Mouse (Mus musculus) lung, embryonic 16.5 days (tissue): Measurements from ENCODE around the gene Cln5. TPM values are rescaled to one million over a fixed set of nuclear protein-coding genes. Genes with fewer than 3 reads are reported as not detected.
A peak's percentile ranks its signal among the peaks of the same experiment; 100 is the strongest.

Experiments
- ATAC-seq: fragments of 200-750 bp; cut with Nextera tagmentation; 2 replicates; pipeline ENCODE4 v1.8.0; 2017; ENCODE audit warnings: low read depth, mild to moderate bottlenecking, moderate library complexity
- H3K27ac ChIP-seq: fragments of 300-500 bp; sonication (generic); 2 replicates; pipeline ENCODE4 v1.5.1; 2014; ENCODE audit warnings: mild to moderate bottlenecking, control low read depth, low read length
- H3K27me3 ChIP-seq: fragments of 300-500 bp; sonication (generic); 2 replicates; pipeline ENCODE4 v1.6.1; 2014; ENCODE audit warnings: low read depth, low read length, mixed read lengths; ENCODE audit not compliant: control insufficient read depth, insufficient read depth
- H3K36me3 ChIP-seq: fragments of 300-500 bp; sonication (generic); 2 replicates; pipeline ENCODE4 v1.6.1; 2014; ENCODE audit warnings: low read length; ENCODE audit not compliant: control insufficient read depth, insufficient read depth
- H3K4me1 ChIP-seq: fragments of 300-500 bp; sonication (generic); replicated peaks from 2 replicates; pipeline ENCODE4 v1.6.1; 2014; ENCODE audit warnings: low read length, mixed read lengths; ENCODE audit not compliant: control insufficient read depth, insufficient read depth
- H3K4me2 ChIP-seq: fragments of 300-500 bp; sonication (generic); 2 replicates; pipeline ENCODE4 v1.6.1; 2014; ENCODE audit warnings: low read depth, low read length, control low read depth
- H3K4me3 ChIP-seq: fragments of 300-500 bp; sonication (generic); 2 replicates; pipeline ENCODE4 v1.5.1; 2014; ENCODE audit warnings: mild to moderate bottlenecking, low read length, control low read depth
- H3K9ac ChIP-seq: fragments of 300-500 bp; sonication (generic); 2 replicates; pipeline ENCODE4 v1.6.1; 2014; ENCODE audit warnings: low read length, control low read depth
- H3K9me3 ChIP-seq: fragments of 300-500 bp; sonication (generic); 2 replicates; pipeline ENCODE4 v1.6.1; 2016; ENCODE audit warnings: low read length; ENCODE audit not compliant: control insufficient read depth
- WGBS: fragments of 180-500 bp; shearing (Covaris S2); extraction: QIAGEN DNeasy Blood & Tissue Kit; methylation state at CpG from one replicate; pipeline ENCODE4 v1.1.7; 2014; 5-methylcytosine and 5-hydroxymethylcytosine counted together
- polyA plus RNA-seq: library from polyadenylated mRNA; unstranded; fragments of >200 nt; fragmentation: Nextera tagmentation; extraction: Ambion mirVana; gene quantifications from 2 replicates; pipeline ENCODE4 v1.2.1, GENCODE M21; 2015

Gene Cln5
- 30.2 and 32.5 TPM in 2 replicates for polyA plus RNA-seq

DNA sequence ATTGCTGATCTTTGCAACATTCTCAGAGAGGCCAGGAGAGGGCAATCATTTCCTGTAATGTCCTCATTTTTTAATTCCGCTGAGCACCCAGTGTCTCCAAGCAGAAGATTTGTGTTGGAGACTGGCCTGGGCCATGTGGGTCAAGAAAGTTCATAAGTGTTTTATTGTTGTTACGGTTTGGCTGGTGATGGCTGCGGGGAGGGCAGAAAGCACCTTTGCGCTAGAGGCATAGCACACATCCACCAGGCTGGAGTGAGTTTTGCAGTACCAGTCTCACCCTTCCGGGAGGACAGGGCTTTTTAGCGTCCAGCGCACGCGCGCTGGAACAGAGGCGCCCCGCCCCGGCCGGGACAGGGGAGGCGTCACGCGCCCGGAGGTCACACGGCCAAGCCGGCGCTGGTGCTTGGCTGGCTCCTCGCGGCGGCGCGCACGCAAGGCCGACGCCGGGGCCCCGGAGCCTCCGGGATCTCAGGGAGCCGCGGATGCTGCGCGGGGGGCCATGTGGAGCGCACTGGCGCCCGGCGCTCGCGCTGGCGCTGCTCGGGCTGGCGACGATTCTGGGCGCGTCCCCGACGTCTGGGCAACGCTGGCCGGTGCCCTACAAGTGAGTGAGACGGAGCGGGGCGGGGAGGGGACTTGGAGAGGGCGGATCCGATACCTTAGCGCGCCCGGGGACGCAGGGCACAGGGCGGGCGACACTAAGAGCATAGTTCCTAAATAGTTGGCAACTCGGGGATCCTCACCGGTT is at the start of gene Cln5:
Gene Cln5, plus strand, starts transcription at position 353 of the 748 bp plus-strand sequence.
- peak; percentile 97 for ATAC-seq
- peak within 1 kb of the TSS; percentile 87 for H3K27ac ChIP-seq
- H3K9me3 ChIP-seq, result no peaks in the 10 kb centered on the region
- H3K4me1 ChIP-seq, result peaks cover 7% of the 10 kb centered on the region
- peaks cover 14% of the 10 kb centered on the region for H3K36me3 ChIP-seq
- WGBS, result under 1% methylated on average over 60 of the region's 65 CpGs
- peak within 1 kb of the TSS; percentile 81 for H3K4me3 ChIP-seq
- peak within 1 kb of the TSS; percentile 94 for H3K4me2 ChIP-seq
- peak within 1 kb of the TSS; percentile 84 for H3K9ac ChIP-seq
- no peaks in the 10 kb centered on the region for H3K27me3 ChIP-seq

DNA sequence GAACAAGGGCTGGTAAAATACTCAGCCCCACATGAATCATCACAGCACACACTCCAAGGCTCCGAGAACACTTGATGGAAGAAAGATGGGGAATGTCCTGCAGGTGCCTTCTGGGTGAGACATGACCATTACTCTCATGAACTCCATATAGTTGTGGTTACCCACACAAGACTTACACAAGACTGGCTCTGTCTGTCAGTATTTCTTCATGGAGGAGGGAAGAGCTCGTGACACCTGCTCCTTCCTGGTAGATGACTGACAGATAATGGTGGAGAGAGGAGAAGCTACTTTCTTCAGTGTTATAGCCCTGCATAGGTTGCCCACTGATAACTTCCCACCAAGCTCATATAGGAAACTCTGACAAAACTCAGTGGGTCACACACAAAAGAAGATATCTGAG is 40.8 kb upstream of the Cln5 start:
- no peak overlapping the region for H3K4me2 ChIP-seq
- no peak for ATAC-seq
- H3K9me3 ChIP-seq, result no peaks in the 10 kb centered on the region
- no peaks in the 10 kb centered on the region for H3K36me3 ChIP-seq
- WGBS, result 57% methylated on average over 2 of the region's 2 CpGs
- H3K9ac ChIP-seq, result no peak overlapping the region
- no peak overlapping the region for H3K27ac ChIP-seq
- no peak overlapping the region for H3K4me3 ChIP-seq
- no peaks in the 10 kb centered on the region for H3K4me1 ChIP-seq
- no peaks in the 10 kb centered on the region for H3K27me3 ChIP-seq

DNA sequence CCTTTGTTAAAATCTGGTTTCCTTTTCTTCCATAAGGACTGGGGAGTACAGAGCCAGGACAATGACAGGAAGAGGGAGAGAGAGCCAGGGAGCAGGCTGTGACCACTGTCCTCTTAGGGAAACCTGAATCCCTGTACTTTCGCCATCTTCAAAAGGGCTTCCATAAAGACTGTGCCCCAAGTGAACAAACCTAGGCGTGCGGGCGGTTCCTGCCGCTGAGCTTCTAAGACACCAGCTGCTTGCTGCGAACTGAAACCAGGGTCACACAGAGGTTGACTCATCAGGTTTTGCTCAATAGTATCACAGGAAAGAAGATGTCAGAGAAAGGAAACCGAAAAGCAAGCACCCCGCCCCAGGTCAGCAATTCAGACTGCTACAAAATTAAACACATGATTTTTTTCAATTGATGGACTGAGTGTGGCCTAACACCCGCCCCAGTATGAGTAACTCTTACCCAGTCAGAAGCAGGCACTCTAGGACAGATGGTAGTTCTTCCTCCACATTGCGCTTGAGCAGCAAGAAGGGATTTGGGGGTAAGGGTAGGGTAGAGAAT is 36.7 kb upstream of the Cln5 start:
- Histone ChIP-seq H3K27me3 (no peaks in the 10 kb centered on the region), H3K36me3 (no peaks in the 10 kb centered on the region), H3K4me2 (peak overlapping the region; percentile 27; the same call in 1 of the 2 replicates), H3K4me3 (no peak overlapping the region), H3K9ac (no peak overlapping the region), H3K4me1 (no peaks in the 10 kb centered on the region), H3K27ac (peak overlapping the region; percentile 47), H3K9me3 (no peaks in the 10 kb centered on the region)
- peak; percentile 74 for ATAC-seq
- WGBS, result 40% methylated on average over 10 of the region's 10 CpGs

DNA sequence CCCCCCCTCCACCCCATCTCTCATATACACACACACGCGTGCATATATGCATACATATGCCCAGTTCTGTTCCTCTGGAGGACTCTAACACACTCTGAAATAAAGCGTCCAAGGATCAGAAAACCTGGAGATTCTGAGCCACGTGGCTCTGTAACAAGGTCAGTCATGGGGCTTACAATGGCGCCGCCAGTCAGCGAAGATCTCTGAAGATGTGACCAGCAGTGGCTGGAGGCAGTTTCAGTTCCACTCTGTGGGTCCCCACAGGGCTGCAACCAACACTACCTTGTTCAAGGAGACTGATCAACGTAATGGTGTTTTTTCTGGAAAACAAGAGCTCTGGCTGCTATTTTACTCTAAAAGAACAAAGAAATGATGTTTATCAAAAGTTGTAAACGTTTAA is 35.9 kb upstream of the Cln5 start:
- Histone ChIP-seq H3K36me3 (no peaks in the 10 kb centered on the region), H3K4me2 (no peak overlapping the region), H3K27me3 (no peaks in the 10 kb centered on the region), H3K4me3 (no peak overlapping the region), H3K9me3 (no peaks in the 10 kb centered on the region), H3K27ac (no peak overlapping the region), H3K9ac (no peak overlapping the region), H3K4me1 (no peaks in the 10 kb centered on the region)
- no peak for ATAC-seq
- WGBS, result 81% methylated on average over 9 of the region's 9 CpGs

DNA sequence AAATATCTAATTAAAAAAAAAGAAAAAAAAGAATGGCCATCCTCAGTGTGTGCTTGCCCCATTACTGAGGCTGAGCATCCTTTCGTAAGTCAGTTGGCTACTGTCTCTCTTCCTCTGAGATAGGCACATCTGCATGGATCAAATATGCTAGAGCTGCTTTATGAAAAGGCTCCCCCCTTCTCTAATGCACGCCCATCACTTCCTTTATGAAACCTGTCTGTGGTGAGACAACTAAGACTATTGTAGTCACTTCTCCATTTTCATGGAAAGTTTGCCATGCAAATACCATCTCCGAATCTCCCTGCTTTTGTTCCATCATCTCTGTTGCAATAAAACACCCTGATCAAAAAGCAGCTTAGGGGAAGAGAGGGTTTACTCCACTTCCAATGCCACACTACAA is 33.0 kb upstream of the Cln5 start:
- 83% methylated on average over 3 of the region's 3 CpGs for WGBS
- H3K27me3 ChIP-seq, result no peaks in the 10 kb centered on the region
- no peak for ATAC-seq
- H3K9me3 ChIP-seq, result no peaks in the 10 kb centered on the region
- H3K36me3 ChIP-seq, result no peaks in the 10 kb centered on the region
- H3K27ac ChIP-seq, result no peak overlapping the region
- no peaks in the 10 kb centered on the region for H3K4me1 ChIP-seq
- no peak overlapping the region for H3K4me3 ChIP-seq
- no peak overlapping the region for H3K9ac ChIP-seq
- H3K4me2 ChIP-seq, result no peak overlapping the region

DNA sequence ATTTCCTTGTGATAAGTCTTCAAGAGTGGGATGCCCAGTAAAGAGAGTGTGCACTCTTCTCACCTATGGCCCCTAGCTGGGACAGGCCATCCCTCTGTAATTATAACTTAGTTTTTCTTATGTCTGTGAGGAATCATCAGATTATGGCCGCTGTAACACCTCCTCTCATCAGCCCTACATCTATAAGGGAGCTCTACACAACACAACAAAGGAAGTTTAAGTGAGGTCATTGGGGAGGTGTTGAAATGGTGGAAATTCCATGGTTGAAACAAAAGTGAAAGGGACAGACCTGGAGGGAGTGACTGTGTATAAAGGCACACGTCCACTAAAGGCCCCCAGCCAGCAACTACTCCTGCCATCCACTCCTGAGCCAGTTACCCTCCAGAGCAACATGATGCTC is 23.3 kb upstream of the Cln5 start, which contains the start of gene Acod1:
Gene Acod1, plus strand, starts transcription at position 301 of the 400 bp plus-strand sequence.
- no peaks in the 10 kb centered on the region for H3K36me3 ChIP-seq
- WGBS, result 64% methylated on average over 2 of the region's 2 CpGs
- no peak within 1 kb of the TSS for H3K9ac ChIP-seq
- H3K27ac ChIP-seq, result no peak within 1 kb of the TSS
- ATAC-seq, result no peak
- H3K4me1 ChIP-seq, result no peaks in the 10 kb centered on the region
- H3K9me3 ChIP-seq, result no peaks in the 10 kb centered on the region
- no peaks in the 10 kb centered on the region for H3K27me3 ChIP-seq
- H3K4me2 ChIP-seq, result no peak within 1 kb of the TSS
- H3K4me3 ChIP-seq, result no peak within 1 kb of the TSS

DNA sequence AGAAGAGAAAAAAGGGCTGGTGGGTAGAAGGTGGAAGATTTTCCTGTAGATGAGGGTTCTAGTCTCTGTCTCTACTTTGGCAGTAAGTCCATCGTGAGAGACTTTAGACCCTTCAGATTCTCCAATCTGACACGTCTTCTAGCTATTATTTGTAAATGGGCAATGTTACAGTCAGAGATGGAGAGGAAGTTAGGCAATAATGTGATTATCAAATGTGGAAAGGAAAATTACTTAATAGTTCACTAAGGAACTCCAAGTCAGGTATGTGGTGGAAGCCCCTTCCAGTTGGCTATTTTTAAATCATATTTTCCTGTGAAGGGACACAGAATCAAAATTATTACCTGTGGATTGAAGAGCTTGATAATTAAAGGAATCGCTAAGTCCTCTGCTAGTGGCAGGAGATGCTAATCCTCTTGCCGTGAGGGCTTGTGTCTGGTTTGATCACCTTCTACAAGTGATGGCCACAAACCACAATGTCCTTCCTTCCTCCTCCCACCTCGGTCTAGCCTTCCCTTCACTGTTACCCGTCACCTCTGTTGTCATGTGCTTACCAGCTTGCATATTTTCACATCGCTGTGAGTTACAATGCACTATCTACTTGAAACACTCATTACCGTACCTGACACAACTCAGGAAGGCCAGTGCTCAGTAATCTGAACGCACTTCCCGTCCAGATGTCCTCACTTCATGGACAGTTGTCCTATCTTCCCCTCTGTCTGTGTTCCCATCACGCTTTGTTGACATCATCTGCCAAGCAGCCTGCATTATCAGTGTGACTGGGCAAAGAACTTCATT is 21.5 kb upstream of the Cln5 start:
- Histone ChIP-seq H3K27ac (no peak overlapping the region), H3K4me1 (no peaks in the 10 kb centered on the region), H3K27me3 (no peaks in the 10 kb centered on the region), H3K4me3 (no peak overlapping the region), H3K9me3 (no peaks in the 10 kb centered on the region), H3K36me3 (no peaks in the 10 kb centered on the region), H3K4me2 (no peak overlapping the region), H3K9ac (no peak overlapping the region)
- 66% methylated on average over 11 of the region's 11 CpGs for WGBS
- ATAC-seq, result no peak

DNA sequence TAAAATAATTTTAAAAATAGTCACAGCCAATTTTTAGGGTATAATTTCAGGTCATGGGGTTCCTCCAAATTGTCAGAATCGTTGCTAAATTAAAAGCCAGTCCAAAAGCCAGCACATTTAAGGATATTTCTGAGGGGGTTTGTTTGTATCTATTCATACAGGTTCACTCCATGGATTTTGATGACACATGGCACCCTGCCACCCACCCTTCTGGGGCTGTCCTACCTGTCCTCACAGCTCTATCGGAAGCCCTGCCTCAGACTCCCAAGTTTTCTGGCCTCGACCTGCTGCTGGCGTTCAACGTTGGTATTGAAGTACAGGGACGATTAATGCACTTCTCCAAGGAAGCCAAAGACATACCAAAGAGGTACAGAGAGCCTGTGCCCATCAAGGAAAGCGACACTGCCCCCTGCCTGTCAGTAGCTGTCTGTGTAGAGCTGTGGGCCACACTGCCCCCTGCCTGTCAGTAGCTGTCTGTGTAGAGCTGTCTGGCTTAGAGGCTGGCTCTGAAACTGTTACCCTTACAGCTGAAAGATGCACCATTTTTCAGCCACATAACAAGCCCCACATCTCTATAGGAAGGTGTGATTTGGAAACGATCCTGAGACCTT is 18.8 kb upstream of the Cln5 start:
- Histone ChIP-seq H3K27ac (no peak overlapping the region), H3K27me3 (no peaks in the 10 kb centered on the region), H3K9me3 (no peaks in the 10 kb centered on the region), H3K4me3 (no peak overlapping the region), H3K9ac (no peak overlapping the region), H3K36me3 (no peaks in the 10 kb centered on the region), H3K4me2 (no peak overlapping the region), H3K4me1 (no peaks in the 10 kb centered on the region)
- 36% methylated on average over 8 of the region's 8 CpGs for WGBS
- ATAC-seq, result peak; percentile 87

DNA sequence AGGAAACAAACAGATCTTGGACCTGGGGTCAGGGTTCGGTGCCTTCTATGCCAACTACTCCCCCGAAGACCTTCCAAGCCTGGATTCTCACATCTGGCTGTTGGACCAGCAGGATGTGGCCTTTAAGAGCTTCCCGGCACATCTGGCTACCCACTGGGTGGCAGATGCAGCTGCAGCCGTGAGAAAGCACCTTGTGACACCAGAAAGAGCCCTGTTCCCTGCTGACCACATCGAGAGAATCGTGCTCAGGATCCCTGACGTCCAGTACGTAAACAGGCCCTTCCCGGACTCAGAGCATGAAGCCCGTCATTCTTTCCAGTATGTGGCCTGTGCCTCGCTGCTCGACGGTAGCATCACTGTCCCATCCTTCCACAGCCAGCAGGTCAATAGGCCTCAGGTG is 15.3 kb upstream of the Cln5 start:
- 75% methylated on average over 13 of the region's 13 CpGs for WGBS
- Histone ChIP-seq H3K9me3 (no peaks in the 10 kb centered on the region), H3K27me3 (no peaks in the 10 kb centered on the region), H3K9ac (no peak overlapping the region), H3K36me3 (no peaks in the 10 kb centered on the region), H3K4me3 (no peak overlapping the region), H3K27ac (no peak overlapping the region), H3K4me2 (no peak overlapping the region), H3K4me1 (0 out of 2 replicates have a peak, but pooled peaks cover 3% of the 10 kb centered on the region)
- no peak for ATAC-seq
